Mouse (Mus musculus): ENCODE results near the gene Igtp. TPM values are rescaled to one million over a fixed set of nuclear protein-coding genes. Genes with fewer than 3 reads are reported as not detected.
"Not testable (repeated sequence)": the region's sequence is repeated elsewhere in the genome, so short reads cannot be mapped to it uniquely, and the experiment has no call there.

Igtp gene
- polyA plus RNA-seq, 1 experiment = 7.1 TPM

DNA sequence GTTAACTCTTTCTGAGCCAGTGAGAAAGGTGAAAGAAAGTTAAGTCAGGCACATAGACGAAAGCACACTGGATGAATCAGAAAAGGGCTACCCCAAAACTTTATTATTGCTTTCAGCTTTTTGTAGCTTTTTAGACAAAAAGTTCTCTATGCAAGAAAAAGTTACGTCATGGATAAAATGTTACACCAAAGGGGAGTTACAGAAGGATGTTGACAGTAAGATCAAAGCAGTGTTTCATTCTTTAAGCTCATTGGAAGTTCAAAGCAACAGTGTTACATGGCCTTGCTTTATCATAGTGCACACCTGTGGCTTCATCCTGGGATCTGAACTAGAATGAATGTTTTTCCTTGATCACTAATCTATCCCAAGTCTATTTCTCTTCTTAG is 12.3 kb downstream of the Igtp start:
- DNase-seq (ENCODE audit: extremely low spot score in 1 of 2, low spot score in 1 of 2) = no peak

DNA sequence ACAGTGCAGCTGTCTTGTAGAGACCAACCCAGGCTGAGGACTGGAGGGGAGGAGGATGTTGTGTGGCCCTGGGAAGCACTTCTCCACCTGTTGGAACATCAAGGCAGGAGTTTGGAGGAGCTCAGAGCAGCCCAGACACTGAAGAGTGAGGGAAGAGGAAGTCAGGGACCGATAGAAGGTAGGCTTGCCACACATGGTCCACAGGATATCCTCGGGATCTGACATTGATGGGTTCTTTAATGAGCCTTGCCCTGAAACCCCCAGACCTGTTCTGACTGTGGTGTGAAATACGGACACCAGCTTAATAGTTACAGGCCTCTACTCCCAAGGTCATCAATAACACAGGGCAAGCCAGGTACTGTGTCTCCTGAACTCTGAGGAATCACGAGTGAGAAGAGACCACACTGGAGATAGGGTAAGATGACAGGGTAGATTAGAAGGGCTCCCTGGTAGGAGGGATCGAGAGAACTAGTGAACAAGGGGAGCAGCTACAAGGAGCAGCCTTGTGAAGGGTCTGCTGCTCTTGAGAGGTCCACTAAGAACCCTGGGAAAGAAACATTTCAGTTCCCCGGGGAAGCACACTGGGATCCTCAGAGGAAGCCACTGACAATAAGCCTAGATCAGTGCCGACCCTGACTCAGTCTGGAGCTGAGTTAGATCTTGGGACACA is 14.5 kb downstream of the Igtp start:
- no peak for DNase-seq (ENCODE audit: extremely low spot score in 1 of 2, low spot score in 1 of 2)

DNA sequence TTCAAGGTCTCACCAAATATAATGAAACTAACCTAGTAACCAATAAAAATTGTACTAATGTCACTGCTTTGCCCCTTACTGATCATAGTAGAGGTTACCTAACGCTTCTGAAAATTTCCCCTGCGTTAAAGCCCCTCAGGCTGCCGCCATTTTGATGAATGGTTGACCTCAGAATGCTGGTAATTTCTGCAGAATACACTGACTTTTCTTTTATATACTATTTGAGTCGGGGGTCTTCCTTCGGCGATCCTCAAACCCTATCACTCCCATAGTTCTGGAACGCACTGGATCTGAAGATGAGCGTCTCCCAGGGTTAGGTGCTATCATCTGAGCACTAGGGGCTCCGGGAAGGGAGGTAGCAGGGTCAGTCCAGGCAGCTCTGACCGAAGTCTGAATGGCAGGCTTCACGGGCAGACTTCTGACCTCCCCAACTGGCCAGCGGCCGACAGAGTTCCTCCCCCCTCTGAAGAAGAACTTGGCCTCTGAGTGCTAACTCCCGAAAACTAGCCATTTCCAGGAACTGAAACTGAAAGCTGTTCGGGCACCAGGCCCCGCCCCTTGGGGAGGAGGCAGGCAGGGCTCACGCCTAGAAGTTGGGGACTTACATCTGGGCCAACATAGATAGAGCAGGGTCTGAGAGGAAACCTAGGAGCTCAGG is 15.2 kb downstream of the Igtp start:
- peak; percentile 24 to 43 for DNase-seq (ENCODE audit: extremely low spot score in 1 of 2, low spot score in 1 of 2)

DNA sequence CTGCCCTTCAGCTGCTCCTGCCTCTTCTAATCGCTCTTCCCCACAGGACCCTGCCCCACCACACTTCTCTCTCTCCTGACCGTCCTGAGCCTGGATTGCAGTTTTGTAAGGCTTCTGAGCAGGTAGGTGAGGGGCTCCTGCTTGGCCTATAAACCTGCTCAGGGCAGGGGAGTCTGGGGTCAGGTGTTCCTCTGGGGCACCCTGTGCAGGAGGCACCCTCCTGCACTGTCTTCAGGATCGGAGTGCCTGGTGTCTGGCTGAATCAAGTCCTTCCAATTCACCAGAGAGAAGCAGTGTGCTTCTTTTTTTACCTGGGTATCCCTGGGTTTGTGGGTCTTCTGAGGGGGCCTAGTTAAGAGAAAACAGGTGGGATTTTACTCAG is 15.7 kb downstream of the Igtp start:
- DNase-seq (ENCODE audit: extremely low spot score in 1 of 2, low spot score in 1 of 2) = not testable (repeated sequence)

DNA sequence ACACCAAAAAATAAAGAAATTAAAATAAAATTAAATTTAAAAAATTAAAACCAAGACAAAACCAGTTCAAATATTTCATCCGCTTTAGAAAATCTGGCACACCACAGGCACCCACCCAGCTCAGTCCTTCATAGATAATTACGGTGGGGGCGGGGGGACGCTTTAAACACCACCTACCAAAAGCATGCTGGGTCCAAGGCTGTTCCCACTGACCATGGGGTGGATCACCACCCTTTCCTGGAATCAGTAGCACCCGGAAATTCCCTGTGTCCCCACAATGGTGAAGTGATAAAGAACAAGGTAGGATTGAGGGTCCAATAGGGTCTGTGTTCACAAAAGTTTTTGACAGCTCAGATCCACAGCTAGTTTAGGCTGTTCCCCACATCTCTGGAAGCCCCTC is 16.5 kb downstream of the Igtp start:
- DNase-seq (ENCODE audit: extremely low spot score in 1 of 2, low spot score in 1 of 2) = no peak

DNA sequence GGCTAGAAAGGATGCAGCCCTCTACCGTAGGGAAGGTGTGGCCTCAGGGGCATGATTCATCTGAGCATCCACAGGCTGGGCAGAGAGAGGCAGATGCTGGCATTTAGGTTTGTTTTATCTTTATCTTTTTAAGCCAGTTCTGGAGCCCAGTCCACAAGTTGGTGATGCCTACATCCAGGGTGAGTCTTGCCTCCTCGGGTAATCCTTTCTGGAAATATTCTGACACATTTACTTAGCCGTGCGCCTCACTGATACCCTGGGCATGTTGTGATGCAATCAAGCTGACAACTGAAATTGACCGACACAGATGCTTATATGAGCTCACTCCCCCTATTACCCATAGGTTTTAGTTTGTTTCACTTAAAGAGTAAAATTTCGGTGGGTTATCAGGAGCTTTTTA is 17.5 kb downstream of the Igtp start:
- no peak for DNase-seq (ENCODE audit: extremely low spot score in 1 of 2, low spot score in 1 of 2)

DNA sequence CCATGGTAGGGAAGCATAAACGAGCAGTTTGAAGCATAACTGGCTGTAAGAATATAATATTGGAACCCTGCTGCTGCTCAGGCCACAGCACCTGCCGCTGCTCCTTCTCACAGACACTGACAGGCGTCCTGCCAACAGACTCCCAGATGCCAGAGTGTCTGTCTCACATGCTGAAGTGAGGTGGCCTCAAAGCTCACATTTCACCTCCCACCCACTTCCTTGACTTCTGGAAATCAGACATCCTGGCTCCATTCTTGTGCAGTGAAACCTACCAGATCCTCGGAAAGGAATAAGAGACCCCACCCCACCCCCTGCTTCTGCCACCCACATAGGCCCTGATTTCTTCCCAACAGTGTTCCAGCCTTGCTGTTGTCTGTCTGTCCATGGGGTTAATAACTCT is 24.4 kb downstream of the Igtp start:
- DNase-seq (ENCODE audit: extremely low spot score in 1 of 2, low spot score in 1 of 2) = no peak

DNA sequence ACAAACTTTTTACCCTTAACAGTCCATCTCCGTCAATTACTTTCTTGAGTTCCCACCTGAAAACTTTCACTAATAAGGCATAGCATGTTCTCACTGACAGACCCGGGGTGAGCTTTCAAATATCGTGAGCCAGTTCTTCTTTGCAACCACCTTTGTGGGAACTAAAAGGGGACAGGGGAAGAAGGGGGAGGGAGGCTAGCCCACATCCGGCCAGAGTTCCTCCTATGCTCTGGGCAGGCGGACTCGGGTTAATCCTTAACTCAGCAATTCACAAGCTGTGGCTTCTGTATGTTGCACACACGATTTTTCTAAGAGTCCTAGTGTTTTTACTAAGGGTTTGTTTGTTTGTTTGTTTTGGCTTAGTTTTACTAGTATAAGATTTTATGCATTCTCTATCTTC is 25.0 kb downstream of the Igtp start:
- peak in 1 of 2 experiments; percentile 11 for DNase-seq (ENCODE audit: extremely low spot score in 1 of 2, low spot score in 1 of 2)

DNA sequence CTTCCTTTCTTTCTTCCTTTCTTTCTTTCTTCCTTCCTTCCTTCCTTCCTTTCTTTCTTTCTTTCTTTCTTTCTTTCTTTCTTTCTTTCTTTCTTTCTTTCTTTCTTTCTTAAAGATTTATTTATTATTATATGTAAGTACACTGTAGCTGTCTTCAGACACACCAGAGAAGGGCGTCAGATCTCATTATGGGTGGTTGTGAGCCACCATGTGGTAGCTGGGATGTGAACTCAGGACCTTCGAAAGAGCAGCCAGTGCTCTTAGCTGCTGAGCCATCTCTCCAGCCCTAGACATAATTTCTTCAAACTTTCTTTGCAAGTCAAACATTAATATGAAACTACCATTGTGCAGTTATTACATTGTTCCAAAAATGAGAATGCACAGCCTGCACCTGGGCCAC is 25.5 kb downstream of the Igtp start:
- DNase-seq (ENCODE audit: extremely low spot score in 1 of 2, low spot score in 1 of 2) = not testable (repeated sequence)

DNA sequence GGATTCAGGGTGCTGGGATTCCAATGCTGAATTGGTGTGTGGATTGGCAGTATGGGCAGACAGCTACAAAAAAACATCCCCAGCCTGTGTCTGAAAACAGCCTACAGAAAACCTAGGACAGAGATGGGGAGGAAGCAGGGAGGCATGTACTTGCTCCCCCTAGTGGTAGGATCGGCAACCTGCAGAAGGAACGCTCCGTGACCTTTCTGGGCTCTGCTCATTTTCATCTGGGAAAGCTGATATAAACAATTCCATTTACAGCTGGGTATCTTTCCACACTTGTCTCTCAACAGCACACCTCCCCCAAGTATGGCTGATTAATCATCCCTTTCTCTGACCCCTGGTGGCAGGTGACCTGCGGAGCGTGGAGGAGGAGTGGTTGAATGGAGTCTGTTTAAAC is 26.3 kb downstream of the Igtp start:
- peak in 1 of 2 experiments; percentile 79 for DNase-seq (ENCODE audit: extremely low spot score in 1 of 2, low spot score in 1 of 2)

DNA sequence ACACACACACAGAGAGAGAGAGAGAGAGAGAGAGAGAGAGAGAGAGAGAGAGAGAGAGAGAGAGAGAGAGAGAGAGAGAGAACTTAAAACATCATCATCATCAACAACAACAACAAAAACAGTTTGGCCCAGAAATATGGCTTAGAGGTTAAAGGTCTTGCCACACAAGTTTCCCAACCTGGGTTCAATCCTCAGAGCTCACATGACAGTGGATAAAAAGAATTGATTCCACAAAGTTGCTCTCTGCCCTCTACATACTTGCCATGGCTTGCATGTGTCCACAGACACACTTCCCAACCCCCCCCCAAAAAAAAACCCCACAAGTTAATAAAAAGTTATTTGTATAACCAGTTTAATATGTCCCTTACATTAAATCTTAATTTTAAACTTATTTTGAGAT is 27.1 kb downstream of the Igtp start:
- no peak for DNase-seq (ENCODE audit: extremely low spot score in 1 of 2, low spot score in 1 of 2)

DNA sequence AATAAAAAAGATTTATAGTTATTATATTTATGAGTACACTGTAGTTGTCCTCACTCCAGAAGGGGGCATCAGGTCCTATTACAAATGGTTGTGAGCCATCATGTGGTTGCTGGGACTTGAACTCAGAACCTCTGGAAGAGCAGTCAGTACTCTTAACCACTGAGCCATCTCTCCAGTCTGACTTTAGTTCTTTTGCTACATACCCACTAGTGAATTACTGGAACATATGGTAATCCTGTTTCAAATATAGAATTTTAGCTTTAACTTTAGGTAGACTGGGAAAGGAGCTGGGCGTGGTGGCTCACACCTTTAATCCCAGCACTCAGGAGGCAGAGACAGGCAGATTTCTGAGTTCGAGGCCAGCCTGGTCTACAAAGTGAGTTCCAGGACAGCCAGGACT is 28.7 kb downstream of the Igtp start:
- DNase-seq (ENCODE audit: extremely low spot score in 1 of 2, low spot score in 1 of 2) = not testable (repeated sequence)

DNA sequence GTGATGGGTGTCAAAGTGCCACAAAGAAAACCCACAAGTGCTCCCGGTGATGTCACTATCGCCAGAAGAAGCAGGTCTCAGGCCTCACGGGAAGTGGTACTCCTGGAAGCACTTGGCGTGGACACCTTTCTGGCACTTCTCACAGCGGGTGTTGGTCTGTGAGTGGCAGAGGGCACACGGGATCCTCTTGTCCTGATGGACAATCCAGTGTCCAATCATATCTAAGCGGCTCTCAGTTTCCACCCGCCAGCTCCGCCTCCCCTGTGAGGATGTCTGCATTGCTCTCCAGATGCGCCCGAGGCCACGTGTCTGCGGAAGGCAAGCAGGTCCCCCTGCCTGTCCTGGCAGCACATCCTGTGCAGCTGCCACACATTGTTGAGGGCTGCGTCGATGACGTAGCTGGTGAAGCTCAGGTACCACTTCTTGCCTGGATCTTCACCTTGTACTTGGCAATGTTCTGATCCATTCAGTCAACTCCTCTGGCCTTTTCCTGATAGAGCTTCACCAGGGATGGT is 31.1 kb downstream of the Igtp start:
- no peak for DNase-seq (ENCODE audit: extremely low spot score in 1 of 2, low spot score in 1 of 2)

DNA sequence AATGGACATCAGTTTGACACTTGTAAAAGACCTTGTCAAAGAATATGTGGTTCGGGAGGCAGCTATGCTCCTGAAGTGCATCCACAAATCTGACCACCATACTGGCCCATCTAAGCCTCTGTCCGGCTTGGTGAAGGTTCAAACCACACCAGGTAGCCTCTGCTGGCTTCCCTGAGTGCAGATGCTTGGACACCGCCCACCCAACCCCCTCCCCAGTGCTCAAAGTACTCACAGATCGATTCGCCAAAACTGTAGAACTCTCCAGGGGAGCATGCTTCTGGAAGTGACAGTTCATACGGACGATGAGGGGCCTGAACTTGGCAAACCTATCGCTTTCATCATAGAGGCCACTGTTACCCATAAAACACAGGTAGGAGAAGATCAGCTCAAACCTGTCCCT is 31.8 kb downstream of the Igtp start:
- DNase-seq (ENCODE audit: extremely low spot score in 1 of 2, low spot score in 1 of 2) = no peak

DNA sequence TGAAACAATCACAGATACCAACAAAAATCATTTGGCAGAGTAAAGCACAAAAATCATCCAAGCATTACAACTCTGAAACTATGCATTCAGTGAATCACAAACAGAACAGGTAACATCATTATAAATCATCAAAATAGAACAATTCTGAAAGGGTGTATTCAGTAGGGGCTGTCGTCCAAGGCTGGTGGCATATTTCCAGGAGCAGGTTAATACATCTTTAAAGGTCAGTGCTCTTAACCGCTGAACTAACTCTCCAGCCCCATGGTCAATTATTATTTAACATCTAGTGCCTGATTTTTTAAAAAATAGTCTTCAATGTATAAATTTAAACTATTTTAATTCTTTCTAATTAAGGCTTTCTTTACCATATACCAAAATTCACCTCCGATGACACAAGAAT is 35.2 kb downstream of the Igtp start:
- DNase-seq (ENCODE audit: extremely low spot score in 1 of 2, low spot score in 1 of 2) = not testable (repeated sequence)

DNA sequence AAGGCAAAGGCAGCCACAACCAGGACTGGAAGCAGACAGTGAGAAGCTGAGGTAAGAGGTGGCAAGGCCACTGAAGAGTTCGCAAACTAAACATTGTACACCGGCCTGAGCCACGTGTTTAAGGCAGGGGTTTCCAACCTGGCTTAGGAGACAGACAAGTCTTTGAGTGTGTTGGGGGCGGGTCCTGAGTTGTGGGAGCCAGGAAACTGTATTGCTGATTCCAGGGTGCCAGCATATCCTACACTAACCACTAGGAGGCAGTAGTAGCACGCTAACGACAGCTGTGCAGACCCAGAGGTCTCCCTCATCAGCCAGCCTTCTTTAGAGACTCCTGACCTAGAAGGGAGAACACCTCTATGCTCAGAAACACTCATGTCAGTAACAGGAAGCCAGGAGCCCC is 35.8 kb downstream of the Igtp start:
- DNase-seq (ENCODE audit: extremely low spot score in 1 of 2, low spot score in 1 of 2) = peak in 1 of 2 experiments; percentile 17

DNA sequence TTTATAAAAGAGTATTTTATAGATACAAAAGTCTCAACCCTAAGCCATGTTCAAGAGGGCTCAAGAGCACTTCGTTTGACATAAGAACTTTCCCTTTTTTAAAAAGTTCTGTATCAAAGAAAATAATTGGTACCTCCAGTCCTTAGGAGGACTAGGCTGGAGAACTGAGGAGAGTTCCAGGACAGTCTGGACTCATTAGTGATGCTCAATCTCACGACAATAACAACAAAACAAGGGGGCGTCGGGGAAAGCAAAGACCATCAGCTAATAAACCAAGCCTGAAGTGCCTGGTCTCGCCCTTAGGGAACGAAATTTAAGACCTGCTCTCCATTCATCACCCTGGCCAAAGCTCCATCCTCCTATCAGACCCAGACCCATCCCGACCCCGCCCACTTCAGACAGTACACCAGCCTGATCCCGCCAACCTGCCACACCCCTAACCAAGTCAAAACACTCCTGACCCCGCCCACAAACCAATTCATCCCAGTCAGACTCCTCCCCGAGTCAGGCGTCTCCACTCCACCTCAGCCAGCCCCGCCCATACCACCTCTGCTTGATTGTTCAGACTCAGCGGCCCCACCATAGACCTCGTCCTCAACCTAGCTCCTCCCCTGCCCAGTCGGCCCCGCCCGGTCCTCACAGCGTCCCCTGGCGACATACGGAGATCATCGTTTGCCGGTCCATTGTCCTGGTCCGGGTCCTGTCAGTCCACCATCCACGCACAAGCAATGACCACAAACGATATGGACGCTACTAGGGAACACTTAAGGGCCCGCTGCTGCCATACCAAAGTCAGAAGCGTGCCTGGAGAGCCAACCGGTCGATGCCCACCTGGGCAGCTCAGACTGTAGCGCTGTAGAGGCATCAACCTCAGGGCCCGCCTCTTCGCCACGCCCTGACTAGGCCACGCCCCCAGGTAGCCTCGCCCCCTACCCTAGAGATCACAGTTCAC is 39.8 kb downstream of the Igtp start:
- DNase-seq (ENCODE audit: extremely low spot score in 1 of 2, low spot score in 1 of 2) = no peak

DNA sequence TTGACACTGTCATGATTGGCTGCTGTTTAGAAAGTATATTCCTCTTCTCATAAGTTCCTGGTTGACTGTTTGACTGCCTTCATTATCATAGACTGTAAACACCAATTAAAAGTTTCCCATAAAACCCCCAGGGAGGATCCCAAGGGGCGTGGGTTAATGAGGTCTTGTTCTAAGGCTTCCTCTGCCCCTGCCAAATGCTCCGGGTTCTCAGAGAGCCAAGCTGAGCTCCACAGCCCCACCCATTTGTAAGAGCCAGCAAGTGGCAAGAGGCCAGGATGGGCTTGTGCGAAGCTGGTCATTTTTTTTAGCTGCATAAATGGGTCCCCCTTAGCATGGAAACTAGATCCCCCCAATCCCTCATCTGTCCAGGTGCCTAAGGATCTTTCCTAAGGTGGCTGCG is 47.9 kb downstream of the Igtp start:
- DNase-seq (ENCODE audit: extremely low spot score in 1 of 2, low spot score in 1 of 2) = no peak

DNA sequence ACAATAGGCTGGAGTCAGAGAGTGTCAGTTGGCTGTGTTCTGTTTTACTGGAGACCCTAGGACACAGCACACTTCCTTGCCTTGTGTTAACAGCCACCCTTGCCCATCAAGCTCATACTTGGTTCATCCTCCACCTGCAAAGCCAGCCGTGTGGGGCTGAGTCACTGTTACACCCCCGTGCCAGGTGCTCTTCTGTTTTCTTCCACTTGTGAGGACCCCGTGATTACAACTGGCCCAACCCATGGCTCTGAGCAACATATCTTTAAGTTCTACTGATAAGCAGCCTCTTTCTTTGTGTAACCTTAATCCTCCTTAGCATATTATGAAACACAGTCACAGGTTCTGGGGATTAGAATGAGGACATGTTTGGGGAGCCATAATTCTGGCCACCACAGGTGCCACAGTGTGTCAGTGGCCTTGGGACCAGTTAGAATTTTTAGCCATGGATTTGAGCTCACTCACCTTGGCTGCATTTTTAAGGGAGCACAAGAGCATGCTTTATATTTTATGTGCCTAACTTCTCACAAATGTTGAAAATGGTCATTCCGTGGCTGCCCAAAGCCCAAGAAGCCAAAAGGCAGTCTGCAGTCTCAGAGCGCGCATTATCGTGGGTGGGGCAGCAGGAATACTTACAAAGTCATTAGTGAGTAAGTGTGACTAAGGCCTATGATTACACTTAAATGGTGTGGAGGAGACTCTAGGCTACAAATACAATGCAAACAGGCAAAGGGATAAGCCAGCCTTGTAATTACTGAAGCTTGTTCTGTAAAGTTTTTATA is 50.0 kb downstream of the Igtp start:
- DNase-seq (ENCODE audit: extremely low spot score in 1 of 2, low spot score in 1 of 2) = no peak

DNA sequence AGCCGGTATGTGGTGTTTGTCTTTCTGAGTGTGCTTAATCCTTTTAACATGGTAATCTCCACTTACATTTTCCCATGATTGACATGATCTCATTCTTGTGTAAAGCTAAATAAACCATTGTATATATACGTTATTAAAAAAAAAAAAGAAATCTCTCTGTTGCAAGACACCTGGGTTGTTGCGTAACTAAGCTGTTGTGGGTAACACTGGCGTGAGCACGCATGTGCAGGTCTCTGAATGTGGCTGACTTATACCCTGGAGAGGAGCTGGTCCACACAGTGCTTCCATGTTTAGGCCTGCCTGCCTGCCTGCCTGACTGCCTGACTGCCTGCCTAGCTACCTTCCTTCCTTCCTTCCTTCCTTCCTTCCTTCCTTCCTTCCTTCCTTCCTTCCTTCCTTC is 51.2 kb downstream of the Igtp start:
- no peak for DNase-seq (ENCODE audit: extremely low spot score in 1 of 2, low spot score in 1 of 2)
